Mouse (Mus musculus): ENCODE results near the gene Rab5if. TPM values are rescaled to one million over a fixed set of nuclear protein-coding genes. Genes with fewer than 3 reads are reported as not detected.
"Not testable (repeated sequence)": the region's sequence is repeated elsewhere in the genome, so short reads cannot be mapped to it uniquely, and the experiment has no call there.

Gene Rab5if
- polyA plus RNA-seq, 1 experiment: 129 TPM

DNA sequence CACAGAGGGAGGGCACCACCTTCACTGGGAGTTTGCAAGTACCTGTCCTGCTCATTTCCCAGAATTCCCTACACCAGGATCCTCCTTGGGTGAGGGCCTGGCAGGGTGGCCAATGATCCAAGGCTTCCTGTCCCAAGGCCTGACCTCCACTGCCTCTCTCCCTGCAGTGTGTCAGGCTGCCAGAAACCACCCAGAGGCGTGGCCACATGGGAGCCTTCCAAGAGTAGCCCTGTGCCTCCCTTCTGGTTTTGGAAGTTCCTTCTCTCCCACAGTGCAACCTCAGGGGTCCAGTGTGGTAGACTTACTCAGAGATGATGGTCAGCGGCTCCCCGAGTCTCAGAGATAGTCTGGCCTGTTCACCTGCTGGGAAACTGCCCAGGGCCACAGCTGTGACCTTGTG is 16.6 kb downstream of the Rab5if start:
- WGBS: 90% methylated on average over 3 of the region's 3 CpGs
- no peak overlapping the region for H3K4me3 ChIP-seq (ENCODE audit: insufficient read depth, low read depth, low read length)
- TF ChIP-seq CTCF (conservative IDR thresholded peaks at IDR 0.05; ENCODE audit: insufficient read depth, insufficient read length, low read depth, low read length) (no peak), POLR2A (IDR thresholded peaks at IDR 0.05; ENCODE audit: low read depth, low read length) (no peak)
- no peaks in the 10 kb centered on the region for H3K36me3 ChIP-seq (ENCODE audit: control insufficient read depth, insufficient read depth, low read length)
- H3K4me1 ChIP-seq (ENCODE audit: control insufficient read depth, insufficient read depth, low read length): no peaks in the 10 kb centered on the region
- no peaks in the 10 kb centered on the region for H3K27me3 ChIP-seq (replicated peaks; ENCODE audit: control insufficient read depth, insufficient read depth, low read length)
- no peak for DNase-seq
- no peak overlapping the region for H3K27ac ChIP-seq (ENCODE audit: insufficient read depth, low read depth, low read length)

DNA sequence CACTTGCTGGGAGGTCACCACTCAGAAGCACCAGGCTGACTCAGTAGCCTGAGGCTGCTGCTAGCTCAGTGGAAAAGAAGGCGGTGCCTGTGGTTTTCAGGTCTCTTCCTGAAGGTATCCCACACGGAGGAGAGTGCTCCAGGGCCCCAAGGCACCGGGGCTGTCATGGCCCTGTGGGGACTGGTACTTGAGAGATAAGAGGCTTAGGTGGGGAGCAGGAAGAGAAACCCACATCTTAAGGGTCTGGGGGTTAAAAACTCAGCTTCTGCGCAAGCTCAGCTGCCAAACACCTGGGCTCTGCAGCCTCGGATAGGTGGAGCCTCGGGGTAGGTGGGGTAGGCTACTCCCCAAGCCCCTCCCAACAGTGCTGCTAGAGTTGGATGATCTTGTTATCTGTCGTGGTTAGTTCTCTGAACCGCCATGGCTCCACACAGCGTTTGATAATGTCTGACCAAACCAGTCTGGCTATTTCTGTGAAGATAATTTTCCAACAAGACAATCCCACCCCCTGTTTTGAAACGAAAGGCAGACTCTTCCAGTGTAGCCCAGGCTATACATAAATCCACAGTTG is 19.6 kb downstream of the Rab5if start:
- DNase-seq: no peak
- Histone ChIP-seq H3K36me3 (ENCODE audit: control insufficient read depth, insufficient read depth, low read length) (no peaks in the 10 kb centered on the region), H3K4me1 (ENCODE audit: control insufficient read depth, insufficient read depth, low read length) (no peaks in the 10 kb centered on the region), H3K27ac (ENCODE audit: insufficient read depth, low read depth, low read length) (no peak overlapping the region), H3K4me3 (ENCODE audit: insufficient read depth, low read depth, low read length) (no peak overlapping the region), H3K27me3 (replicated peaks; ENCODE audit: control insufficient read depth, insufficient read depth, low read length) (no peaks in the 10 kb centered on the region)
- TF ChIP-seq POLR2A (IDR thresholded peaks at IDR 0.05; ENCODE audit: low read depth, low read length) (no peak), CTCF (conservative IDR thresholded peaks at IDR 0.05; ENCODE audit: insufficient read depth, insufficient read length, low read depth, low read length) (no peak)
- 59% methylated on average over 10 of the region's 10 CpGs for WGBS

- no peaks in the 10 kb centered on the region for H3K36me3 ChIP-seq (ENCODE audit: control insufficient read depth, insufficient read depth, low read length)
- no peak overlapping the region for H3K4me3 ChIP-seq (ENCODE audit: insufficient read depth, low read depth, low read length)
- no peak for DNase-seq
- WGBS: 80% methylated on average over 10 of the region's 10 CpGs
- no peak for TF ChIP-seq POLR2A (IDR thresholded peaks at IDR 0.05; ENCODE audit: low read depth, low read length)
- TF ChIP-seq CTCF (conservative IDR thresholded peaks at IDR 0.05; ENCODE audit: insufficient read depth, insufficient read length, low read depth, low read length): no peak
- no peaks in the 10 kb centered on the region for H3K4me1 ChIP-seq (ENCODE audit: control insufficient read depth, insufficient read depth, low read length)
- H3K27me3 ChIP-seq (replicated peaks; ENCODE audit: control insufficient read depth, insufficient read depth, low read length): no peaks in the 10 kb centered on the region
- no peak overlapping the region for H3K27ac ChIP-seq (ENCODE audit: insufficient read depth, low read depth, low read length)
These were observed 21.7 kb downstream of the Rab5if start for GRCm38 (mm10) chr2:156884396-156885211.

DNA sequence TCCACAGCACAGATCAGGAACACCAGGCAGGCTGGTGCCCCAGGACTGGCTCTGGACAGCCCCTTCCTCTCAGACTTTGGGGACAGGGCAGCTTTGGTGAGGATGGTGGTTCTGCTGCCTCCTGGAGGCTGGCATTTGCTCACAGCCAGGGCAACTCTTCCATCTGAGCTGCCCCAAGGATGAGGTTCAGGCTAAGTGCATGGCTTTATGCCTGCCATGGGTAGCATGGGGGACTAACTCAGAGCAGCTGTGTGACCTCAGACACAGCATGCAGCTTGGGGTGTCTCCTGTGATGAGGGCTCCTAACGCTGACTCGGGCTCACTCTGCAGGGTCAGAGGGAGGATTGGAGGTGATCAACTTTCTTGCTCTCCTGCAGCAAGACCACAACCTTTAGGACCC is 22.7 kb downstream of the Rab5if start:
- not testable (repeated sequence) for H3K4me3 ChIP-seq (ENCODE audit: insufficient read depth, low read depth, low read length); H3K27me3 ChIP-seq (replicated peaks; ENCODE audit: control insufficient read depth, insufficient read depth, low read length); H3K4me1 ChIP-seq (ENCODE audit: control insufficient read depth, insufficient read depth, low read length); H3K27ac ChIP-seq (ENCODE audit: insufficient read depth, low read depth, low read length); H3K36me3 ChIP-seq (ENCODE audit: control insufficient read depth, insufficient read depth, low read length); DNase-seq
- WGBS: 55% methylated on average over 2 of the region's 2 CpGs

DNA sequence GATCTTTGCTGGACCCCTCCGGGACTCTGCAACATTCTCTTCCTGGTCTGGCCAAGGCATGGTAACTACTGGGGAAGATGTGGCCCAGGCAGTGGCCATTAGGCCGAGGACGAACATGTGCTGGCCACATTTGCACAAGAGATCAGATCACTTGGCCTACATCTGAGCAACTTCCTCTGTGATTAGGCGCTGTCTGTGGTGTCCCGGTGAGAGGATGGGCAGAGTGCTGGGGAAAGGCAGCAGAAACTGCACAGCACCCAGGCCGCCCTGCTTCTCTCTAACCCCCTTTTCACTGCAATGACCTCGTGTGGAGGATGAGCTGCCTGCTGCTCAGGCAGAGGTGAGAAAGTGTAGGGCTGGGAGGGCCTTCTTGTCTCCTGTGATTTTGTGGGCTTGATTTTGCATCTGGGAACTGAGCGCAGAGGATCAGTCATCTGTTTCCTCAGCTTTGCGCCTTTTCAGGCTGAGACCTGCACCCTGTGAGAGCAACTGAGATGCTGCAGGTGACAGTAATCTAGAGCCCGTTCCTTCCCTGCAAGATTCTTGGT is 23.2 kb downstream of the Rab5if start:
- Histone ChIP-seq H3K4me3 (ENCODE audit: insufficient read depth, low read depth, low read length) (no peak overlapping the region), H3K27me3 (replicated peaks; ENCODE audit: control insufficient read depth, insufficient read depth, low read length) (no peaks in the 10 kb centered on the region), H3K4me1 (ENCODE audit: control insufficient read depth, insufficient read depth, low read length) (no peaks in the 10 kb centered on the region), H3K27ac (ENCODE audit: insufficient read depth, low read depth, low read length) (no peak overlapping the region), H3K36me3 (ENCODE audit: control insufficient read depth, insufficient read depth, low read length) (no peaks in the 10 kb centered on the region)
- 73% methylated on average over 10 of the region's 10 CpGs for WGBS
- no peak for TF ChIP-seq POLR2A (IDR thresholded peaks at IDR 0.05; ENCODE audit: low read depth, low read length)
- no peak for DNase-seq

DNA sequence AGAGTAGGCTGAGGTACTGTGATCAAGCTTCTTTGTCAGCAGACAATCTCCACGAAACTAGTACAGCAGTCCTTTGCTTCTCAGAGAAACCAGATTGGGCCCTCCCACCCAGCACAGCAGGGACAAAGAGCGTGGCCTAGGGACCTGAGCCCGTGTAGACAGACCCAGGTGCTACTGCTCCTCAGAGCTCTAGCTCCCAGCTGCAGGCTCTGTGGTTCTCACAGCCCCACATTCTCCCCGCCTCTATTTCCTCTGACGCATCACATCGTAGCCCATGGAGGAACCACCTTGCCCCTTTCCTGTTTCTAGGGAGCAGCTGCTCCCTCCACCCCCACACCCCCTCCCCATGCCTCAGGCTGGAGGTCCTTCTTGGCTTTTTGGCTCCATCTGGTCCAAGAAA is 24.1 kb downstream of the Rab5if start, which contains the start of gene Sla2:
TSS of gene Sla2 (minus strand) at position 176 of the 400 bp plus-strand sequence.
- 69% methylated on average over 6 of the region's 6 CpGs for WGBS
- H3K4me1 ChIP-seq (ENCODE audit: control insufficient read depth, insufficient read depth, low read length): no peaks in the 10 kb centered on the region
- H3K27ac ChIP-seq (ENCODE audit: insufficient read depth, low read depth, low read length): no peak within 1 kb of the TSS
- DNase-seq: no peak
- TF ChIP-seq CTCF (conservative IDR thresholded peaks at IDR 0.05; ENCODE audit: insufficient read depth, insufficient read length, low read depth, low read length) (no peak), POLR2A (IDR thresholded peaks at IDR 0.05; ENCODE audit: low read depth, low read length) (no peak)
- no peak within 1 kb of the TSS for H3K4me3 ChIP-seq (ENCODE audit: insufficient read depth, low read depth, low read length)
- H3K36me3 ChIP-seq (ENCODE audit: control insufficient read depth, insufficient read depth, low read length): no peaks in the 10 kb centered on the region
- H3K27me3 ChIP-seq (replicated peaks; ENCODE audit: control insufficient read depth, insufficient read depth, low read length): no peaks in the 10 kb centered on the region

- WGBS: 70% methylated on average over 3 of the region's 3 CpGs
- TF ChIP-seq CTCF (conservative IDR thresholded peaks at IDR 0.05; ENCODE audit: insufficient read depth, insufficient read length, low read depth, low read length) (no peak), POLR2A (IDR thresholded peaks at IDR 0.05; ENCODE audit: low read depth, low read length) (no peak)
- H3K27ac ChIP-seq (ENCODE audit: insufficient read depth, low read depth, low read length): no peak overlapping the region
- H3K36me3 ChIP-seq (ENCODE audit: control insufficient read depth, insufficient read depth, low read length): no peaks in the 10 kb centered on the region
- no peak overlapping the region for H3K4me3 ChIP-seq (ENCODE audit: insufficient read depth, low read depth, low read length)
- no peaks in the 10 kb centered on the region for H3K27me3 ChIP-seq (replicated peaks; ENCODE audit: control insufficient read depth, insufficient read depth, low read length)
- no peak for DNase-seq
- no peaks in the 10 kb centered on the region for H3K4me1 ChIP-seq (ENCODE audit: control insufficient read depth, insufficient read depth, low read length)
These were observed 25.6 kb downstream of the Rab5if start for GRCm38 (mm10) chr2:156888490-156888889.
